Mouse (Mus musculus) kidney, adult 18-20 months (tissue): ENCODE results near the gene Itpkb.

Experiments
- DNase-seq: peaks from one replicate; pipeline ENCODE4 v3.0.0; 2021

Gene Itpkb

GRCm38 (mm10) chr1:180347059-180347458 lies 16.8 kb downstream of the Itpkb start:
- no peak for DNase-seq

- no peak for DNase-seq
Observed at GRCm38 (mm10) chr1:180347907-180348306, 17.6 kb downstream of the Itpkb start.

DNA sequence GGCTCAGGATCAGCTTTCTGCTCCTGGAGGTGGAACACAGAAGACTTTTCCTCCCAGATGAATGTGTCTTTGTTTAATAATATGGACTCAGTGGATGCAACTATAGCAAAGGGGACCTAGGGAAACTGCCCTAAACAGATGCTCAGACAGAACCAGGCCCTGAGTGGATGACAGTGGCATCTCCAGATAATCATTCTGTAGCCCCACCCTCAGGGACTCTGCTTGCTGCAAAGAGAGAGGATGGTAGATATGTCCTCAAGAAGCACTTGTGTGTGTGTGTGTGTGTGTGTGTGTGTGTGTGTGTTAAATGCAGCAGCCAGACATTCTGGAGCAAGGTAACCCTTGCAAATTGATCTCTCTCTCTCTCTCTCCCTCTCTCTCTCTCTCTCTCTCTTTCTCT lies 18.8 kb downstream of the Itpkb start:
- no peak for DNase-seq

- DNase-seq = no peak
Observed at GRCm38 (mm10) chr1:180352258-180352657, 22.0 kb downstream of the Itpkb start.

GRCm38 (mm10) chr1:180354129-180354528 lies 23.8 kb downstream of the Itpkb start:
- no peak for DNase-seq

GRCm38 (mm10) chr1:180354976-180355730 lies 24.9 kb downstream of the Itpkb start:
- DNase-seq = no peak

DNA sequence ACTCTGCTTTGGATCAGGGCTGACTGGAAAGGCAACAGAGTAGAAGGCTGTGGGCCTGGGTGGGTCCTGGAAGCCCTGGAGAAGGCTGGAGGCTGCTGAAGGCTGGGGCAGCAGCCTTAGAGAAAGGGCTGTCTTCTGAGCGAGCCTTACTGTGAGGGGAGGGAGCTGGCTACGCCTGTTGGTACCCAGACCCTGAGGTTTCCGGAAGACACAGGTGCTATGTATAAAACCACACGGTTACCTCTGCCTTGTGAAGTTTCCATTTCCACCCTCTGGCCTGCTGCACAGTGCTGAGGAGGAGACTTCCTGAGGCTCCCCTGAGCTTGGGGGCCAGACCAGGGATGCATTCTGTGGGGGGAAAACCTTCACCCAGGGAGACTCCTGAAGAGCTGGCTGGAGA lies 25.9 kb downstream of the Itpkb start:
- DNase-seq = no peak

- DNase-seq = no peak
Observed at GRCm38 (mm10) chr1:180356857-180357256, 26.6 kb downstream of the Itpkb start.

DNA sequence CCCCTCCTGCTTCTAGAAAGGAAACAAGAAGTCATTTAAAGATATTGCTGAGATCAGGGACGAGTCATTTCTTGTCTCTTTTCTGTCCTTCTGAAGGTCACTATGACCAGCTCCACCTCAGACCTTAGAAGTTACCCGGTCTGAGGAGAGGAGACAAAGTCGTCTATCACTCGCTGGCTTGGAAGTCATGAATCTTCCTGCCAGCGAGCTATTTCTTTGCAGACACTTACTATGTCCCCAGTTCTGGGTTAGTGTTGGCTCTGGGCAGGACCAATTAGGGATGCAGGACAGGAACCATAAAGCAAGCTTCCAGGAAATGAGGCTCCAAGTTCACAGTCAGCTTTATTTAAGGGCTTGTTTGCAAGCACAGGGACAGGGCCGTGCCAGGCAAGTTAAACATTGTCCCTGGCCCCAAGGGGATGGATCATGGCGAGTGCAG lies 27.6 kb downstream of the Itpkb start:
- DNase-seq = peak; percentile 54

GRCm38 (mm10) chr1:180358466-180358865 lies 28.2 kb downstream of the Itpkb start:
- no peak for DNase-seq

DNA sequence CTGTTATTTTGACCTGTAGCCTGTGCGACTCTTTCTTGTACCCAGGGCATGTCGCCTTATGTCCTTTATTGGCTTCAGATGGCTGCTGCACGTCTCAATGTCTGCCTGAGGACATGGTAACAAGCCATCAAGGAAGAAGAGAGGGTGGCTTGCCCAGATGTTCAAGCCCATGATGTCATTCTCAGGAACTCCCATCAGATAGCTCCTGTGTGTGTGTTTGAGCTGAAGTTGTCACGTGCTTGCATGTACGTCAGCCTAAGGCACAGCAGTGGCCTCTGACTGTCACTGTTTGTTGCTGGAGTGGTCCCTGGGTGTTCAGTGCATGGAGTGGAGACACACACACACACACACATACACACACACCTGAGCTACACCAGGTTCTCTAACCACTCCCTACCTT lies 29.0 kb downstream of the Itpkb start:
- no peak for DNase-seq

DNA sequence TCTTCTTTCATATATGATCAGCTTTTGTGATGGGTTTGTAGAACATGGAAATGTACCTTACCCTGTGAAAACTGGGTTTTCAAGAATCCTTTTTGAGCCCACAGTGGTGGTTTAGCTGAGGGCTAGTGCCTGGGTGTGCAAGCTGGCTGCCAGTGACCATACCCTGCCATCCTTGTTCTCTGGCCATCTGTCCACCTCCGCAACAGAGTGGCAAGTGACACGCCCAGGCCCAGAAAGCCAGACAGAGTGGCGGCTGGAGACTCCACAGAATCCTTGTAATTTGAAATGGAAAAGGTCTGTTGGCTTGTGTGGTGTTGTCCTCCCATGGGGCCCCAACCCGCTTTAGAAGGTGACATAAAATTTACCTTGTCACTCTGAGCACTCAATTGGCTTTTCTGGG lies 31.9 kb downstream of the Itpkb start:
- DNase-seq = no peak

- no peak for DNase-seq
Observed at GRCm38 (mm10) chr1:180362844-180363243, 32.6 kb downstream of the Itpkb start.

DNA sequence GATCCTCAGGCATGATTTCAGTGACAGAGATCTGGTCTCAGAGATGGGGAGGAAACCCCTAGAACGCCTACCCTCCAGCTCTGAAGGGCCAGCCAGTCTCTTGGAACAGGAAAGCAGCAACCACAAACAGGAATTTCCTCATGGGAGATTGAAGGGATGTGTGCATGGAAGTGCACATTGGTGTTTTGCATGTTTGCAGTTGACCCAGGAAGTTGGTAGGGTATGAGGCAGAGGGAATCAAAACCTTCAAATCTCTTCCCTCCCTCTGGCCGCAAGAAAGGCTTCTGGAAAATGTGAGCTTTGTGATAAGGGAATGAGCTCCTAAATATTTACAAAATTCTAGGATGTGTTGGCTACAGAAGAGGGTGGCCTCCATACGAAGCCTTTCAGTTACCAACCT lies 33.0 kb downstream of the Itpkb start:
- no peak for DNase-seq

GRCm38 (mm10) chr1:180364005-180364404 lies 33.7 kb downstream of the Itpkb start:
- DNase-seq = peak; percentile 50

DNA sequence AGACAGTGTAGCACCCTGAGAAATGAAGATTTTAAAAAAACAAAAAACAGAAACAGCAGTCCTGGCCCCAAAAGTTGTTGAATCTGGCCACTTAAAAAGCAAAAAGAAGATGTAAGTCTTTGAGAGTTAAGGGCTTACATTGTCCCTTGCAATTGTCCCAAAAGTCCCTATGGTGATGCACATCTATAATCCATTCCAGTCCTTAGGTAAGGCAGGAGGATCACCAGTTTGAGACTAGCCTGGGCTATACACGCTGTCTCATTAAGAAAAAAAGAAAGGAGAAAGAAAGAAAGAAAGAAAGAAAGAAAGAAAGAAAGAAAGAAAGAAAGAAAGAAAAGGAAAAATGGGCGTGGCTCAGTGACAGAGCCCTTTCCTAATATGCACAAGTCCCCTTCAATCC lies 34.4 kb downstream of the Itpkb start:
- no peak for DNase-seq

- peak; percentile 92 for DNase-seq
Observed at GRCm38 (mm10) chr1:180365180-180365810, 35.0 kb downstream of the Itpkb start.

DNA sequence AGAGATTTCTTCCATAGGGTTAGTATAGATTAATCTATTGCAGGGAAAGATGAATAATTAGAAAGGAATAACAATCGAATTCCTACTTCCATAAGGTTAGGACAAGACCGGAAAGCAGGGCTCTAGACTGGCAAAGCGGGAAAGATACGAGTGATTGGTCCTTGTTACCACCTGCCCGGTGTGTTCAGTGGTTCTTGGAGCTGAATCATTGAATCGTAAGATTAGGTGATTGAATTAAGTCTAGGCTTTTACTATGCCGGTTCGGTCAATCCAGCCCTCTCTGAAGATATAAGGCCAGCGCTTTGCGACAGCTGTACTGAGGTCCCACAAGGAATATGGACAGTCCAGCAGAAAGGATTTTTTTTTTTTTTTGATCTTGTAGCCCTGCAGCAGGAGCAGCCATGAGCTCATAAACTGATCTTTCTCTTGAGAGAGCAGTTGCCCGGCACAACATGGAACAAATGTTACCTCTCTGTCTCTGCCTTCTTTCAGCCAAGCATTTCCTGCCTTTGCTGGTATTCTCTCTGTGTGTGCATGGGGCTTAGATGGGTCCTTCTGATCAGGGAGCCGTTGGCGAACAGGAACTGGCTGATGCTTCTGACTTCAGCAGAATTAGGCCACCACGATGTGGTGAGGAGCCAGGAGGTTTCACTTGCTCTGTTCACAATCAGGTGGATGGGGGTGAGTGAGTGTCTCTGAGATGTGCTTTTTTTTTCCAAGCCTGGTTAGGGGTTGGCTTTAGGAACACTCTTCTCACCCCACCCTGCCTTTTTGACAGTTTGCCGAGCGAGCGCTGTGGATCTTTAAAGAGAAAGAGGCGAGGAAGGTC lies 35.9 kb downstream of the Itpkb start:
- no peak for DNase-seq

DNA sequence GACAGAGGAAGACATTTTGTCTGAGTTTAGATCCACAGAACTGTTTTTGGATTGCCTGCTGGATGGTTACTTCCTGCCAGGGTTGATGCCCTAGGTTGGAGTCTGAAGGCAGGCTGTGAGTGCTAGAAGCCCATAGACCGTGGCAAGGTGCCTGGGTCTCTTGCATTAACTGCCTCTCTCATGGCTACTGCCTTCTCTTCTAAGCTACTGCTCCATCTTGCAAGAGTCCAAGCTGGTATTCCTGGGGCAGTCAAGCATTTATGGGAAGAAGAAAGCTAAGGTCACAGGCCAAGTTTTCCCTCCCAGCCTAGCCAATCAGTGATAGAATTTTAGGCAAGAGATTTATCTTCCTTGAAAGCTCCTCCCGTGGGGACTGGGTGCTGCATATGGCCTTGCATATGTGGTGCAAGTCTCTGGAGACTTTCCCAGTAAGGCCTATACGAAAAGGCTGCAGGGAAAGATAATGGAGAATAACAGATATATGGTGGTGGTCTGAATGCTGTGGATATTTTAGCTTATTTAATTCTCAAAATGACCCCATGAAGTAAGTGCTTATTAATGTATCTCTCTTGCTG lies 36.8 kb downstream of the Itpkb start:
- no peak for DNase-seq

DNA sequence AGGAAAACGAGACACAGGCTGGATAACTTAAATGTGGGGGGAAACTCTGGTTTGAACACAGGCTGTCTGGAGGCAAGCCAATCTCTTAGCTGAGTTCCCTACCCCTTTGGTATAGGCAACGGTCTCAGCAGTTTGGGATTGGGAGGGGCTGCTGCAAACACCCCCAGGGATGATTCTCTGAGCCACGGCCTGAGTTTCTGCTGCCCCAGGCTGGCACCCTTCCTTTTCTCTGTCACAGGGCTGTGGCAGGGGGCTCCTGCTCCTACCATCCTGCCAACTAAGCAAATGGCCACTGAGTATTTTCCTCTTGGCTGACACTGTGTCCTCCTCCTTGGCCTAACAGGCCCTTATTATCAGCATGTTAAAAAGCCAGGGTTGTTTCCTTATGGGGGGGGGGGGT lies 37.3 kb downstream of the Itpkb start:
- no peak for DNase-seq

DNA sequence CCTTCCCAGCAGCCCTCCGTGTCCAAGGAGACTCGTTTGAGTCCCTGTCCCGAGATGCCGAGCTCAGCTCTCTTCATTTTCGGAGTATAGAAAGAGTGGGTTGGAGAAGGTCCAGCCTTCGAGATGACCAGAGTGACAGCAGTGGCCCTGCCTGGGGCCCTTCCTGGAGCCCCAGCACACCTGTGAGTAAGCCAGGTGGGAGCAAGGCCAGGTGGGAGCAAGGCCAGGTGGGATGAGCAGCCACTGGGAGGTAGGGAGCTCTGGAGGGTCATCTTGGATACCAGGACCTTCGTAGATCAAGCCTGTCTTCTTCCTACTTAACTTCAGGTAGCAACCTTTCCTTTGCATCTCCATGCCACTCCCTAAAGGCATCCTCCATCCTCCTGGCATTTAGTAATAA lies 37.8 kb downstream of the Itpkb start:
- DNase-seq = no peak

GRCm38 (mm10) chr1:180368646-180369045 lies 38.4 kb downstream of the Itpkb start:
- DNase-seq = no peak

GRCm38 (mm10) chr1:180370858-180371652 lies 40.8 kb downstream of the Itpkb start:
- DNase-seq = no peak
